Mouse (Mus musculus): ENCODE measurements around the gene AI854703. TPM values are rescaled to one million over a fixed set of nuclear protein-coding genes. Genes with fewer than 3 reads are reported as not detected.
"Not testable (repeated sequence)": the region's sequence is repeated elsewhere in the genome, so short reads cannot be mapped to it uniquely, and the experiment has no call there.

Gene AI854703
- polyA plus RNA-seq, 1 experiment: 1.3 TPM

DNA sequence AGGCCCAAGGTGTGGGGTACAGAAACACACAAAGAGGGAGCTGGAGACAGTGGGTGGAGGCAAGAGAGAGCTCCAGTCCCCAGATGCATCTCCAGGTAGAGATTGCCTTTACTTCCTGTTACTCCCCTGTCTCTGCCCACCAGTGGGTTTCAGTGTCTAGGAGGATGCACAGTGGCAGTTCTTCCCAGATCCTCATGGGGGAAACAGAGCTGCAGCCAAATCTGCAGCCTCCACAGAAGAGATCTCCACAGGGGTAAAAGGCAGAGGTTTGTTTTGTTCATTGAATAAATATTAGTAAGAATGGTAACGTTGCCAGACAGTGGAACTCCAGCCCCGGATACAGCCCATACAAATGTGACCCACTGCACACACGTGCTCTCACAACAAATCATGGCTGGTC, 15.9 kb upstream of the AI854703 start:
- DNase-seq: no peak
- no peak overlapping the region for H3K4me3 ChIP-seq (replicated peaks; ENCODE audit: extremely low read depth, low read depth, low read length)
- no peaks in the 10 kb centered on the region for H3K4me1 ChIP-seq (ENCODE audit: control insufficient read depth, insufficient read depth, low read length)
- 41% methylated on average over 3 of the region's 3 CpGs for WGBS
- no peak for TF ChIP-seq POLR2A (IDR thresholded peaks at IDR 0.05; ENCODE audit: borderline replicate concordance, extremely low read depth, low read depth, low read length)
- TF ChIP-seq CTCF (IDR thresholded peaks at IDR 0.05; ENCODE audit: insufficient read depth, low read length): no peak

GRCm38 (mm10) chr6:48613464-48613863, 13.1 kb upstream of the AI854703 start:
- no peak overlapping the region for H3K4me3 ChIP-seq (replicated peaks; ENCODE audit: extremely low read depth, low read depth, low read length)
- TF ChIP-seq CTCF (IDR thresholded peaks at IDR 0.05; ENCODE audit: insufficient read depth, low read length): no peak
- no peak for TF ChIP-seq POLR2A (IDR thresholded peaks at IDR 0.05; ENCODE audit: borderline replicate concordance, extremely low read depth, low read depth, low read length)
- DNase-seq: no peak
- no peaks in the 10 kb centered on the region for H3K4me1 ChIP-seq (ENCODE audit: control insufficient read depth, insufficient read depth, low read length)
- 89% methylated on average over 4 of the region's 4 CpGs for WGBS

GRCm38 (mm10) chr6:48614756-48615155, 11.8 kb upstream of the AI854703 start:
- Histone ChIP-seq H3K4me1 (ENCODE audit: control insufficient read depth, insufficient read depth, low read length) (no peaks in the 10 kb centered on the region), H3K4me3 (replicated peaks; ENCODE audit: extremely low read depth, low read depth, low read length) (no peak overlapping the region)
- TF ChIP-seq POLR2A (IDR thresholded peaks at IDR 0.05; ENCODE audit: borderline replicate concordance, extremely low read depth, low read depth, low read length) (no peak), CTCF (IDR thresholded peaks at IDR 0.05; ENCODE audit: insufficient read depth, low read length) (no peak)
- DNase-seq: no peak
- 94% methylated on average over 5 of the region's 5 CpGs for whole genome bisulfite sequencing

DNA sequence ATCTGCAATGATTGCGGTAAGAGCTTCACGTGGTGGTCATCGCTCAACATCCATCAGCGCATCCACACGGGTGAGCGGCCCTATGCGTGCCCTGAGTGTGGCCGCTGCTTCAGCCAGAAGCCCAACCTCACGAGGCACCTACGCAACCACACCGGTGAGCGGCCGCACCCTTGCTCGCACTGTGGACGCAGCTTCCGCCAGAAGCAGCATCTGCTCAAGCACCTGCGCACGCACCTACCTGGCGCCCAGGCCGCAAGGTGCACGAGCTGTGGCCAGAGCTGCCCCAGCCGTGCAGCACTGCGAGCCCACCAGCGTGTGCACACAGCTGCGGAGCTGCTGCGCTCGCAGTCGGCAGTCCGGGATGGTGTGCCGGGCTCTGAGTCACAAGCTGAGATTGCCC, 6.5 kb upstream of the AI854703 start:
- H3K4me1 ChIP-seq (ENCODE audit: control insufficient read depth, insufficient read depth, low read length): no peaks in the 10 kb centered on the region
- no peak for TF ChIP-seq POLR2A (IDR thresholded peaks at IDR 0.05; ENCODE audit: borderline replicate concordance, extremely low read depth, low read depth, low read length)
- TF ChIP-seq CTCF (IDR thresholded peaks at IDR 0.05; ENCODE audit: insufficient read depth, low read length): no peak
- no peak for DNase-seq
- WGBS: 93% methylated on average over 30 of the region's 30 CpGs
- H3K4me3 ChIP-seq (replicated peaks; ENCODE audit: extremely low read depth, low read depth, low read length): no peak overlapping the region

DNA sequence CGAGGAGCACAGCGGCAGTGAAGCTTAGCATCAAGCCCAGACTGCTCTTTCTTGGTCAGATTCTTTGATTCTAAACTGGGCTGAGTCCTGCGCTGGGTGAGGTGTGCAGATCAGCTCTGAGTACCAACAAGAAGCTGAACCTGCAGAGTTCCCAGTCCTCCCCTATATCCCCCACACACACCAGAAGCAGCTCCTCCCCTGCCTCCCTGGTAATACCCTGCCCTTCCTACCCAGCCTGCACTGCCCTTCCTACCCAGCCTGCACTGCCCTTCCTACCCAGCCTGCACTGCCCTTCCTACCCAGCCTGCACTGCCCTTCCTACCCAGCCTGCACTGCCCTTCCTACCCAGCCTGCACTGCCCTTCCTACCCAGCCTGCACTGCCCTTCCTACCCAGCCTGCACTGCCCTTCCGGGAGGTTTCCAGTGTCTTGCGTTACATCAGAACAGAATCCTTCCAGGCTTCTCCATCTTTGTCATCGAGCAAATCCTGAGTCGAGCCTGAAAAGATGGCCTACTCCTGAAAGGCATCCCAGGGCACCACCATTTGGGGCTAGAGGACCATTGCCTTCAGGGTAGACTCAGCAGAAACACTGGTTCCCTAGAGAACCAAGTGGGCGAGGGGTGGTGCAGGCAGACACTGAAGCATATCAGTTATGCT, 4.2 kb upstream of the AI854703 start:
- H3K4me3 ChIP-seq (replicated peaks; ENCODE audit: extremely low read depth, low read depth, low read length); H3K4me1 ChIP-seq (ENCODE audit: control insufficient read depth, insufficient read depth, low read length); DNase-seq: not testable (repeated sequence)
- WGBS: 85% methylated on average over 8 of the region's 8 CpGs

DNA sequence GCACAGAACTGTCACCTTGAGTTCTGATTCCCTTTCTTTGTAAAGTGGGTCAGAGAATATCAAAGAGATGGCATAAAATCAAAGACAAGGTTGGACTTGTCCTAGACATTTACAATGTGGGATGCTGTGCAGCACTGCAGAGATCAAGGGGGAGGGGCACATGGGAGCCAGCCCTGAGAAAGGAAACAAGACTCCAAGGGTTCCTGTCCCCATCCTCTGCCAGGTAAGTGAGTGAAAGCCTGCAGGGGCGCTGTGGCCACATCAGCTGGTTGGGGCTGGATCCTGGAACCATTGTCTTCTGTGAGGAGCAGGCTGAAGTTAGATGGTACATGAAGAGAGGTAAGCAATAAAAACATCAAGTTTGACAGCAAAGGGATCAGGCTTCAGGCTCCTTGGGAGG, 3.1 kb upstream of the AI854703 start:
- Histone ChIP-seq H3K4me1 (ENCODE audit: control insufficient read depth, insufficient read depth, low read length) (no peaks in the 10 kb centered on the region), H3K4me3 (replicated peaks; ENCODE audit: extremely low read depth, low read depth, low read length) (no peak overlapping the region)
- TF ChIP-seq CTCF (IDR thresholded peaks at IDR 0.05; ENCODE audit: insufficient read depth, low read length) (no peak), POLR2A (IDR thresholded peaks at IDR 0.05; ENCODE audit: borderline replicate concordance, extremely low read depth, low read depth, low read length) (no peak)
- 41% methylated on average over 1 of the region's 1 CpGs for WGBS
- no peak for DNase-seq

DNA sequence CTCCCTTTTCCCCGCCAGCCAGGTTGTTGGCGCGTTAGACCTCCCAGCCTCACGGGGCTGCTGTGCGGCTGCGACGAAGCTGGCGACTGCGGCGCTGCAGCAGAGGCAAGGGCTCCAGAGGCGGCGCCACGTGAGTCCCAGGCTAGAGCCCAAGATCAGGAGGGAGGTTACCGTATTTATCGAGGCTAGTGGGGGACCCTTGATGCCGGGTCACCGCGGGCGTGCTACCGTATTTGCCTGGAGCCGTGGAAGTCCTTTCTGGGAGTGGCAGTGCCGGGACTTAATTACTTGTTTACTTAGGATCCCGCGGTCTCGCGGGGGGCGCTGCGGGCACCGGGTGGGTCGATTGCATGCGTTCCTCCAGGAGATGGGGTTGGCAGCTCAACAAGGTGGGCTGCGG, 420 bp downstream of the AI854703 start:
- TF ChIP-seq CTCF (IDR thresholded peaks at IDR 0.05; ENCODE audit: insufficient read depth, low read length) (no peak), POLR2A (IDR thresholded peaks at IDR 0.05; ENCODE audit: borderline replicate concordance, extremely low read depth, low read depth, low read length) (no peak)
- Histone ChIP-seq H3K4me3 (replicated peaks; ENCODE audit: extremely low read depth, low read depth, low read length) (peak overlapping the region; percentile 47), H3K4me1 (ENCODE audit: control insufficient read depth, insufficient read depth, low read length) (no peaks in the 10 kb centered on the region)
- DNase-seq: peak; percentile 14
- under 1% methylated on average over 32 of the region's 32 CpGs for WGBS

- 11% methylated on average over 7 of the region's 7 CpGs for WGBS
- no peak for DNase-seq
- Histone ChIP-seq H3K4me1 (ENCODE audit: control insufficient read depth, insufficient read depth, low read length) (no peaks in the 10 kb centered on the region), H3K4me3 (replicated peaks; ENCODE audit: extremely low read depth, low read depth, low read length) (no peak overlapping the region)
- TF ChIP-seq CTCF (IDR thresholded peaks at IDR 0.05; ENCODE audit: insufficient read depth, low read length) (no peak), POLR2A (IDR thresholded peaks at IDR 0.05; ENCODE audit: borderline replicate concordance, extremely low read depth, low read depth, low read length) (no peak)
These were observed 954 bp downstream of the AI854703 start for GRCm38 (mm10) chr6:48627511-48627924.

DNA sequence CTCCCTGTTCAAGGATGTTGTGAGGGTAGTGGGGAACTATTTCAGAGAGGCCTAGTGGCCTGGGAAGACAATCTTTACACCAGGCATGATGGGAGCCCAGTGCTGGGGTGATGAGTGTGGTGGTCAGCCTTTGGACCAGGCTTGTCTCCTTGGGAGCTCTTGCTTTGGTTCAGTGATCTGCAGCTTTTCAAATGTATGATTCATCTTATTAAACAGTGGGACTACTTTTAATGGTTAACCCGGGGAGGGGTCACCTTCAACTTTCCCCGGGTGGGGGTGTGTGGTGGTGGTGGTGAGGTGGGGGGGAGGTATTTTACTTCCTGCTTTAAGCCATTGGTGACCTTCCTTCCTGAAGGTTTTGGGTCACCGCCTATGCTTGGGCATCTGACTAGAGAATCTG, 1.8 kb downstream of the AI854703 start:
- H3K4me3 ChIP-seq (replicated peaks; ENCODE audit: extremely low read depth, low read depth, low read length): no peak overlapping the region
- no peak for DNase-seq
- WGBS: 62% methylated on average over 3 of the region's 3 CpGs
- TF ChIP-seq POLR2A (IDR thresholded peaks at IDR 0.05; ENCODE audit: borderline replicate concordance, extremely low read depth, low read depth, low read length) (no peak), CTCF (IDR thresholded peaks at IDR 0.05; ENCODE audit: insufficient read depth, low read length) (no peak)
- no peaks in the 10 kb centered on the region for H3K4me1 ChIP-seq (ENCODE audit: control insufficient read depth, insufficient read depth, low read length)

DNA sequence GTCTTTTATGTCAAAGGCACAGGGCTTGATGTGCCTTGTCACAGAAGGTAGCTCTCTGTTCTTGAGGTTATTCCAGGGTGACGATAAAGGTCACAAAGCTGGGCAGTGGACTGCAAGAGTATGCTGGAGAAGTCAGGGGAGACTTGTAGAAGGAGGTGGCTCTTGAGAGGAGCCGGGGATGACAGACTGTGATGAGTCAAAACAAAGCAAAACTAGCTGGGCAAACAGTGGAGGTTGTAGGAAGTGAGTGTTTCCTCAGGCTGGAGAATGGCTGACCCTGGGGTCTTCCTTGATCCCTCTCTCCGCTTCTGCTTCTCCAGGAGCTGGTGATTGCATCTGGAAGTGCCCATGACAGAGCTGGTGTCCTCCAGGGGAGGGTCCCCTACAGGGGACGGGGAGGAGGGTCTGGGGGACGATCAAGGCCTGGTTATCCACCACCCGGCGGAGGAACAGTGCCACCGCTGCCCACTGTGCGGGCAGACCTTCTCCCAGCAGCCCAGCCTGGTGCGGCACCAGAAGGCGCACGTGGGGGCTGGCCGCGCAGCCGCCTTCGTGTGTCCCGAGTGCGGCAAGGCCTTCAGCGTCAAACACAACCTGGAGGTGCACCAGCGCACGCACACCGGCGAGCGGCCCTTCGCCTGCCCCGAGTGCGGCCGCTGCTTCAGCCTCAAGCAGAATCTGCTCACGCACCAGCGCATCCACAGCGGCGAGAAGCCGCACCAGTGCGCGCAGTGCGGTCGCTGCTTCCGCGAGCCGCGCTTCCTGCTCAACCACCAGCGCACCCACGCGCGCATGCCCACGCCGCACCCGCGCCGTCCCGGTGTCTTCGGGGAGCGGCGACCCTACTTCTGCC, 2.5 kb downstream of the AI854703 start:
- Histone ChIP-seq H3K4me1 (ENCODE audit: control insufficient read depth, insufficient read depth, low read length) (no peaks in the 10 kb centered on the region), H3K4me3 (replicated peaks; ENCODE audit: extremely low read depth, low read depth, low read length) (peak overlapping the region; percentile 40)
- WGBS: 4% methylated on average over 54 of the region's 54 CpGs
- no peak for DNase-seq
- TF ChIP-seq CTCF (IDR thresholded peaks at IDR 0.05; ENCODE audit: insufficient read depth, low read length) (no peak), POLR2A (IDR thresholded peaks at IDR 0.05; ENCODE audit: borderline replicate concordance, extremely low read depth, low read depth, low read length) (no peak)
